Mouse (Mus musculus) spleen, adult 2 months (tissue): ENCODE results near the gene Sumf2. TPM values are rescaled to one million over a fixed set of nuclear protein-coding genes. Genes with fewer than 3 reads are reported as not detected.

Experiments used
- DNase-seq, 2 experiments: peaks; one replicate each; pipeline versions ENCODE4 v3.0.0 to v3.0.0-alpha.2; 2012 to 2021; ENCODE audit warnings: low spot score in 2 of 2, low read depth in 1 of 2
- H3K27ac ChIP-seq: fragments of 200-500 bp; 2 replicates; pipeline ENCODE4 v1.5.1; 2012; ENCODE audit warnings: low read length, inconsistent platforms; ENCODE audit not compliant: insufficient read depth
- H3K27me3 ChIP-seq: fragments of 200-500 bp; 2 replicates; pipeline ENCODE4 v1.6.1; 2012; ENCODE audit warnings: mild to moderate bottlenecking, moderate library complexity, low read length, inconsistent platforms; ENCODE audit not compliant: control insufficient read depth, insufficient read depth
- H3K36me3 ChIP-seq: fragments of 200-500 bp; 2 replicates; pipeline ENCODE4 v1.6.1; 2012; ENCODE audit warnings: mild to moderate bottlenecking, low read length, inconsistent platforms; ENCODE audit not compliant: control insufficient read depth, insufficient read depth
- H3K4me1 ChIP-seq: fragments of 200-500 bp; 2 replicates; pipeline ENCODE4 v1.6.1; 2011; ENCODE audit warnings: inconsistent platforms; ENCODE audit not compliant: control insufficient read depth, insufficient read depth, insufficient read length
- H3K4me3 ChIP-seq: fragments of 200-500 bp; 2 replicates; pipeline ENCODE4 v1.5.1; 2011; ENCODE audit warnings: mild to moderate bottlenecking, inconsistent platforms; ENCODE audit not compliant: insufficient read depth, insufficient read length; ENCODE audit errors: extremely low read depth
- CTCF ChIP-seq: fragments of 200-500 bp; IDR thresholded peaks from 2 replicates; pipeline ENCODE4 v1.5.1; 2011; ENCODE audit warnings: mild to moderate bottlenecking, inconsistent platforms; ENCODE audit not compliant: insufficient read depth, insufficient read length, insufficient replicate concordance; ENCODE audit errors: extremely low read depth
- POLR2A ChIP-seq: fragments of 200-500 bp; IDR thresholded peaks from 2 replicates; pipeline ENCODE4 v1.6.1; 2011; ENCODE audit warnings: low read depth, low read length, inconsistent platforms
- WGBS: fragments of 180-500 bp; shearing (Covaris S2); methylation state at CpG from one replicate; pipeline ENCODE4 v1.1.7; 2018; 5-methylcytosine and 5-hydroxymethylcytosine counted together
- polyA plus RNA-seq: library from polyadenylated mRNA; depleted of rRNA; stranded (reverse); fragments of >200 nt; gene quantifications from 2 replicates; pipeline ENCODE4 v1.2.3, GENCODE M21; 2012; rRNA removed

Sumf2 gene
- polyA plus RNA-seq, 1 experiment = 9.5 TPM

DNA sequence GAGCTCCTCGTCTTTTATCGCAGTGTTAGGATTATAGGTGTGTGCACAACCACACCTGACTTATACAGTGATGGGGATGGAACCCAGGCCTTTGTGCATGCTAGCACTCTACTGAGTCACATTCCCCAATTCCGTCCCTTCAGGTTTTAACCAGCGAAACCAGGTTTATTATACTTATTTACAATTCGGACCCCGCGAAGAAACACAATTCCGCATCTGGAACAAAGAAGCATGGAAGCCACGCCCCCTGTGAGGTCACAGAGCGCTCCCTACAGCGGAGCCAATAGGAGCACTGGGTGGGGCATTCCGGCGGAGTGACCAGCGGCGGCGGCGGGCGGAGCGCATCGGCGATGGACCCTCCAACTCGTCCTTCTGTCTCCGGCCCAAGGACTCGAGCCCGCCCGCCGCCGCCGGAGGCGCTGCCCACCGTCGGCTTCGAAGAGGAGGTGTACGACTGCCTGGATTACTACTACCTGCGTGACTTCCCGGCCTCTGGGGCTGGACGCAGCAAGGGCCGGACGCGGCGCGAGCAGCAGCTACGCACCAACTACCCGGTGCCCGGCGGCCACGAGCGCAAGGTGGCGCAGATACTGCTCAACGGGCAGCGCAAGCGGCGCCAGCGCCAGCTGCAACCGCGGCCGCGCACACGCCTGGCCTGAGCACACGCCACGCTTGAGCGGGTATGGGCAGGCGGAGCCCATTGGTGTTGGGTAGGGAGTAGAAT lies 61.6 kb downstream of the Sumf2 start, which contains the start of gene Nupr1l:
Gene Nupr1l, plus strand, starts transcription at position 299 of the 724 bp plus-strand sequence.
- peak within 1 kb of the TSS; percentile 44 for H3K27ac ChIP-seq
- H3K4me3 ChIP-seq = peak within 1 kb of the TSS; percentile 70
- H3K36me3 ChIP-seq = no peaks in the 10 kb centered on the region
- peaks cover 3% of the 10 kb centered on the region for H3K4me1 ChIP-seq
- no peak for TF ChIP-seq CTCF
- peak; percentile 24; the same call in 1 of the 2 replicates for TF ChIP-seq POLR2A
- under 1% methylated on average over 63 of the region's 63 CpGs for WGBS
- H3K27me3 ChIP-seq = no peaks in the 10 kb centered on the region
- DNase-seq = peak; percentile 31 to 85

DNA sequence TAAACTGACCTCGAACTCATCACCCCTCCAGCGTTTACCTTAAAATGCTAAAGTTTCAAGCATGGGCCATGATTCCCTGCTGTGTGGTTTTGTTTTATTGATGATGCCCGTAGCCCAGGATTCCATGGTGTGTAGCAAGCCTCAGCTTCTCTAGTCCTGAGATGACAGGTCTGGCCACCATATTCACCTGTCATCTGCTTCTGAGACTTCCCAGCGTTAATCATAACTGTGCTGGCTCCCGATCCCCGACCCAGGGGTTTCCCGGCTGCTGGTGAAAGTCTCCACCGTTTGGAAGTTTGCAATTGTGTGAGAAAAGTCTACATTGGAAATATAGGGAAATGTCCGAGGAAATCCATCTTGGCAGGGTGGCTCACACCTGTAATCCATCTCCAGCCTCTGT lies 62.4 kb downstream of the Sumf2 start:
- H3K36me3 ChIP-seq = no peaks in the 10 kb centered on the region
- WGBS = 76% methylated on average over 9 of the region's 9 CpGs
- no peak overlapping the region for H3K27ac ChIP-seq
- H3K4me1 ChIP-seq = peaks cover 3% of the 10 kb centered on the region
- no peak for DNase-seq
- H3K4me3 ChIP-seq = no peak overlapping the region
- TF ChIP-seq POLR2A (no peak), CTCF (no peak)
- no peaks in the 10 kb centered on the region for H3K27me3 ChIP-seq

- WGBS = 70% methylated on average over 7 of the region's 7 CpGs
These were observed 62.8 kb downstream of the Sumf2 start for GRCm38 (mm10) chr5:129909591-129909990.

More at GRCm38 (mm10) chr5:129909591-129909990, 62.8 kb downstream of the Sumf2 start:
- no peak for TF ChIP-seq POLR2A
- no peak for TF ChIP-seq CTCF
- Histone ChIP-seq H3K36me3 (no peaks in the 10 kb centered on the region), H3K4me1 (peaks cover 3% of the 10 kb centered on the region), H3K27me3 (no peaks in the 10 kb centered on the region), H3K4me3 (no peak overlapping the region), H3K27ac (no peak overlapping the region)
- DNase-seq = no peak

Other genes with a start within 250 kb of the Sumf2 start
- gene Zfp11, start 176.9 kb upstream of the Sumf2 start, polyA plus RNA-seq = 0.61 and 0.73 TPM in 2 replicates
- not detected in 2 replicates for gene Sept14, start 138.5 kb upstream of the Sumf2 start, polyA plus RNA-seq
- 29.2 and 34.9 TPM in 2 replicates for gene Mrps17, start 131.5 kb upstream of the Sumf2 start, polyA plus RNA-seq
- gene Nipsnap2, start 121.9 kb upstream of the Sumf2 start, polyA plus RNA-seq = 16.3 and 19.4 TPM in 2 replicates
- 13.3 and 14.2 TPM in 2 replicates for gene Psph, start 59.5 kb upstream of the Sumf2 start, polyA plus RNA-seq
- gene Chchd2, start 40.5 kb downstream of the Sumf2 start, polyA plus RNA-seq = 274 and 522 TPM in 2 replicates
- gene Zbed5, start 48.7 kb downstream of the Sumf2 start, polyA plus RNA-seq = 0.56 and 0.65 TPM in 2 replicates
- gene Phkg1, start 51.6 kb downstream of the Sumf2 start, polyA plus RNA-seq = 0.13 and 0.14 TPM in 2 replicates
- 2.4 and 4.9 TPM in 2 replicates for gene Nupr1l, start 61.6 kb downstream of the Sumf2 start, polyA plus RNA-seq
- 7.5 and 8.1 TPM in 2 replicates for gene Vkorc1l1, start 95.0 kb downstream of the Sumf2 start, polyA plus RNA-seq
- 39.9 and 46.2 TPM in 2 replicates for gene Gusb, start 156.1 kb downstream of the Sumf2 start, polyA plus RNA-seq
- 18.0 and 22.4 TPM in 2 replicates for gene Asl, start 182.3 kb downstream of the Sumf2 start, polyA plus RNA-seq
- 7.1 and 9.8 TPM in 2 replicates for gene Crcp, start 182.3 kb downstream of the Sumf2 start, polyA plus RNA-seq
- gene Tpst1, start 226.3 kb downstream of the Sumf2 start, polyA plus RNA-seq = 10.9 and 15.5 TPM in 2 replicates